Mouse (Mus musculus) stomach, embryonic 14.5 days (tissue): Measurements from ENCODE around the gene Gm9747. TPM values are rescaled to one million over a fixed set of nuclear protein-coding genes. Genes with fewer than 3 reads are reported as not detected.

Experiments
- ATAC-seq: fragments of 200-750 bp; cut with Nextera tagmentation; 2 replicates; pipeline ENCODE4 v1.8.0; 2017; ENCODE audit warnings: low read depth, moderate TSS enrichment; ENCODE audit not compliant: insufficient number of reproducible peaks, insufficient read depth, low FRiP score
- H3K27ac ChIP-seq: fragments of 300-500 bp; sonication (generic); 2 replicates; pipeline ENCODE4 v1.5.1; 2014; ENCODE audit warnings: mild to moderate bottlenecking, low read length, moderate library complexity, mixed read lengths
- H3K27me3 ChIP-seq: fragments of 300-500 bp; sonication (generic); 2 replicates; pipeline ENCODE4 v1.6.1; 2014; ENCODE audit warnings: low read length, control low read depth, mixed read lengths; ENCODE audit not compliant: control insufficient read depth, insufficient read depth
- H3K36me3 ChIP-seq: fragments of 300-500 bp; sonication (generic); 2 replicates; pipeline ENCODE4 v1.6.1; 2014; ENCODE audit warnings: mild to moderate bottlenecking, control low read depth, low read length, moderate library complexity, mixed read lengths; ENCODE audit not compliant: control insufficient read depth, insufficient read depth
- H3K4me1 ChIP-seq: fragments of 300-500 bp; sonication (generic); 2 replicates; pipeline ENCODE4 v1.6.1; 2014; ENCODE audit warnings: low read length, control low read depth, mixed read lengths; ENCODE audit not compliant: control insufficient read depth, insufficient read depth
- H3K4me2 ChIP-seq: fragments of 300-500 bp; sonication (generic); replicated peaks from 2 replicates; pipeline ENCODE4 v1.6.1; 2014; ENCODE audit warnings: low read depth, low read length, control low read depth
- H3K4me3 ChIP-seq: fragments of 300-500 bp; sonication (generic); 2 replicates; pipeline ENCODE4 v1.5.1; 2014; ENCODE audit warnings: low read depth, low read length, control low read depth
- H3K9ac ChIP-seq: fragments of 300-500 bp; sonication (generic); replicated peaks from 2 replicates; pipeline ENCODE4 v1.6.1; 2014; ENCODE audit warnings: low read depth, mild to moderate bottlenecking, control low read depth, low read length, moderate library complexity, mixed read lengths
- H3K9me3 ChIP-seq: fragments of 300-500 bp; sonication (generic); 2 replicates; pipeline ENCODE4 v1.6.1; 2016; ENCODE audit warnings: low read depth, low read length, control low read depth; ENCODE audit not compliant: control insufficient read depth
- WGBS: fragments of 180-500 bp; shearing (Covaris S2); extraction: QIAGEN DNeasy Blood & Tissue Kit; methylation state at CpG from one replicate; pipeline ENCODE4 v1.1.7; 2014; 5-methylcytosine and 5-hydroxymethylcytosine counted together
- polyA plus RNA-seq: library from polyadenylated mRNA; unstranded; fragments of >200 nt; fragmentation: Nextera tagmentation; extraction: Ambion mirVana; gene quantifications from 2 replicates; pipeline ENCODE4 v1.2.1, GENCODE M21; 2014

The Gm9747 gene
- polyA plus RNA-seq, 1 experiment from 2014 or later = 22.5 TPM

DNA sequence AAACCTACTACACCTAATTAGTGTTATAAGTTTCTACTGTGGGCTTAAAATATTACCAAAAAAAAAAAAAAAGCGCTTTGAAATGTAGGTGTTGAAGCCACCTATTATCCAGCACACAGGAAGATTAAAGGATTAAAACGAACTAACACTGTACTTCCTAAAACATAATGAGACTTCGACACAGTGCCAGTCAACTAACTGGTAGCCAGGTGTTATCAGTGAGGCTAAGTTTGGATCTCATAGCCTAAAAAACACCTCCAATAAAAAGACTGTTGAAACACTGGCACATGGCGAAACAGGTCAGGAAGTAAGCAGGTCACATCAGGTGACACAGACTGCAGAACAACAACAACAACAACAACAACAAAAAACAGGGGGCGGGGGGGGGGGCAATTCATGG, 28.7 kb downstream of the Gm9747 start:
- Histone ChIP-seq H3K4me2 (no peak overlapping the region), H3K27ac (no peak overlapping the region), H3K4me1 (peaks cover 6% of the 10 kb centered on the region; the same call in 1 of the 2 replicates), H3K36me3 (no peaks in the 10 kb centered on the region), H3K27me3 (no peaks in the 10 kb centered on the region), H3K9ac (no peak overlapping the region), H3K4me3 (no peak overlapping the region), H3K9me3 (no peaks in the 10 kb centered on the region)
- no peak for ATAC-seq
- WGBS = 81% methylated on average over 5 of the region's 5 CpGs

DNA sequence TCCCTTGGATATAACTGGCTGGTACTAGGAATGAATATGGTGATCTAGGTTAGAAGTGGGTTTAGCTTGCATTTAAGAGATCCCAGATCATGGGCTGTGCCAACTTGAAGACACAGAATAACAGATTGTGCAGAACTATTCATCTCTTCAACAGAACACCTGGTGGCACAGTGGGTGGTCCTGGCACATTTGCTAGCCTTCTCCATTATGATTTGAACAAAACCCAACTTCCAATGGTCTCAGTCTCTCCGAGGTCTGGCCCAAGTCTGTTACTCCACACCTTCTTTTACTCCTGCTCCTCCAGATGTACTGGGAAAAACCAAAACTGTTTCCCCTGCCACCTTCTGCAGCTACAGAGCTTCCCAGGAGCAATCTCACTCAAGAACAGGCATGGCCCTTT, 29.4 kb downstream of the Gm9747 start:
- ATAC-seq = no peak
- H3K4me2 ChIP-seq = no peak overlapping the region
- H3K27me3 ChIP-seq = no peaks in the 10 kb centered on the region
- 50% methylated on average over 1 of the region's 1 CpGs for WGBS
- peaks cover 3% of the 10 kb centered on the region; the same call in 1 of the 2 replicates for H3K4me1 ChIP-seq
- H3K9me3 ChIP-seq = no peaks in the 10 kb centered on the region
- no peak overlapping the region for H3K4me3 ChIP-seq
- H3K36me3 ChIP-seq = no peaks in the 10 kb centered on the region
- H3K9ac ChIP-seq = no peak overlapping the region
- H3K27ac ChIP-seq = no peak overlapping the region

DNA sequence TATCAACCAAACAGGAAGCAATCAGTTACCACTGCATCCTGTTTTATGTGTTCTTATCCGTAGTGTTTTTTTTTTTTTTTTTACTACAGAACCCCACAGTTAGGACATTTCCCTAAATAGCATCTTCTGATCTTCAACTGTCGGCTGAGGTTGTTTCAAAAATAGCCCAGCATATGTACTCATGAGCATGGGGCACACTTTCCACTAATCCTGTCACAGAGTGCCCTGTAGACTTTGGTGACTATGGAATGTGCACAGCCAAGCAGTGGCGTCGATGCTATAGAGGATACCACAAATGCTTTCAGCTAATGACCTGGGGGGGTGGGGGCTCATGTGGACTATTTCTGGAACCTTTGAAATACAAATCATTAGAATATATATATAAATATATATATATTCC, 34.6 kb downstream of the Gm9747 start:
- no peaks in the 10 kb centered on the region for H3K4me1 ChIP-seq

GRCm38 (mm10) chr1:82272231-82272630, 39.3 kb downstream of the Gm9747 start:
- Histone ChIP-seq H3K4me3 (no peak overlapping the region), H3K27ac (no peak overlapping the region), H3K9me3 (no peaks in the 10 kb centered on the region), H3K4me1 (0 out of 2 replicates have a peak, but pooled peaks cover 3% of the 10 kb centered on the region), H3K27me3 (no peaks in the 10 kb centered on the region), H3K4me2 (no peak overlapping the region), H3K9ac (no peak overlapping the region), H3K36me3 (peaks cover 7% of the 10 kb centered on the region; the same call in 1 of the 2 replicates)
- WGBS = 89% methylated on average over 5 of the region's 5 CpGs
- no peak for ATAC-seq

More for the DNA sequence above, 34.6 kb downstream of the Gm9747 start:
- ATAC-seq = no peak
- WGBS = 66% methylated on average over 4 of the region's 4 CpGs
- peaks cover 3% of the 10 kb centered on the region; the same call in 1 of the 2 replicates for H3K36me3 ChIP-seq
- H3K9me3 ChIP-seq = no peaks in the 10 kb centered on the region
- no peak overlapping the region for H3K27ac ChIP-seq
- no peak overlapping the region for H3K4me3 ChIP-seq
- H3K27me3 ChIP-seq = no peaks in the 10 kb centered on the region
- no peak overlapping the region for H3K9ac ChIP-seq
- no peak overlapping the region for H3K4me2 ChIP-seq

- Histone ChIP-seq H3K9ac (no peak overlapping the region), H3K4me2 (no peak overlapping the region), H3K27ac (no peak overlapping the region), H3K27me3 (no peaks in the 10 kb centered on the region), H3K36me3 (peaks cover 9% of the 10 kb centered on the region; the same call in 1 of the 2 replicates), H3K4me1 (0 out of 2 replicates have a peak, but pooled peaks cover 3% of the 10 kb centered on the region), H3K9me3 (no peaks in the 10 kb centered on the region), H3K4me3 (no peak overlapping the region)
- WGBS = 43% methylated on average over 6 of the region's 6 CpGs
- ATAC-seq = no peak
Measured at GRCm38 (mm10) chr1:82273529-82273928, 40.6 kb downstream of the Gm9747 start.

- H3K4me1 ChIP-seq = 0 out of 2 replicates have a peak, but pooled peaks cover 3% of the 10 kb centered on the region
- H3K27ac ChIP-seq = no peak overlapping the region
- no peak overlapping the region for H3K4me3 ChIP-seq
- 24% methylated on average over 1 of the region's 1 CpGs for WGBS
- ATAC-seq = no peak
- no peak overlapping the region for H3K4me2 ChIP-seq
- no peak overlapping the region for H3K9ac ChIP-seq
- H3K36me3 ChIP-seq = peaks cover 9% of the 10 kb centered on the region; the same call in 1 of the 2 replicates
- H3K9me3 ChIP-seq = no peaks in the 10 kb centered on the region
- H3K27me3 ChIP-seq = no peaks in the 10 kb centered on the region
Measured at GRCm38 (mm10) chr1:82274361-82274760, 41.4 kb downstream of the Gm9747 start.

- 47% methylated on average over 1 of the region's 1 CpGs for WGBS
- H3K27ac ChIP-seq = no peak overlapping the region
- H3K4me2 ChIP-seq = no peak overlapping the region
- no peaks in the 10 kb centered on the region for H3K27me3 ChIP-seq
- no peak overlapping the region for H3K9ac ChIP-seq
- ATAC-seq = no peak
- H3K9me3 ChIP-seq = no peaks in the 10 kb centered on the region
- H3K4me3 ChIP-seq = no peak overlapping the region
- H3K4me1 ChIP-seq = 0 out of 2 replicates have a peak, but pooled peaks cover 3% of the 10 kb centered on the region
- H3K36me3 ChIP-seq = peaks cover 6% of the 10 kb centered on the region; the same call in 1 of the 2 replicates
Measured at GRCm38 (mm10) chr1:82279768-82280167, 46.9 kb downstream of the Gm9747 start.

DNA sequence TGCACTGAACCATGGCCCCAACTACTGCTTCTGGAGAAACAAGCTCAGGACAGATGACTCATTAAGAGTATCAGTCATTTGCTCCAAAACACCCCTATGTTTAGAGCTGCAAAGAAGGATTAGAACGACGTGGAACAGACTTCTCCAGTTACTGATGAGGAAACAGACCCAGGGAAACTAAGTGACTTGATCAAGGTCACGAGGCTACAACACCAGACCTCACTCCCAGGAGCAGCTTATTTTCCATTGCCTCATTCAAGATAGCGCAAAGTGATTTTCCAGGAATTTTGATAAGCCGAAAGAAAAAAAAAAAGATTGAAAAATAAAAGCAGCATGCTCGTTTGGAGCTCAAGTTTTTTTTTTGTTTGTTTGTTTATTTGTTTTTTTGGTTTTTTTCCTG, 48.9 kb downstream of the Gm9747 start:
- no peaks in the 10 kb centered on the region for H3K9me3 ChIP-seq
- 73% methylated on average over 6 of the region's 6 CpGs for WGBS
- no peaks in the 10 kb centered on the region for H3K27me3 ChIP-seq
- peaks cover 6% of the 10 kb centered on the region; the same call in 1 of the 2 replicates for H3K36me3 ChIP-seq
- H3K4me1 ChIP-seq = 0 out of 2 replicates have a peak, but pooled peaks cover 3% of the 10 kb centered on the region
- no peak overlapping the region for H3K27ac ChIP-seq
- H3K4me3 ChIP-seq = no peak overlapping the region
- H3K4me2 ChIP-seq = no peak overlapping the region
- H3K9ac ChIP-seq = no peak overlapping the region
- ATAC-seq = no peak
